Mouse (Mus musculus) CD4-positive, CD25-positive, alpha-beta regulatory T cell, adult 2 months (primary cell): ENCODE data around the gene Zfp764.
"Not testable (repeated sequence)": the region's sequence is repeated elsewhere in the genome, so short reads cannot be mapped to it uniquely, and the experiment has no call there.

ENCODE experiments used
- DNase-seq: peaks from one replicate; pipeline ENCODE4 v3.0.0-alpha.2; 2012; ENCODE audit warnings: low read depth, low spot score

The Zfp764 gene

GRCm38 (mm10) chr7:127406002-127406987 is at the start of gene Zfp764:
Gene Zfp764, minus strand, starts transcription at chr7:127406822.
- peak; percentile 93 for DNase-seq

- no peak for DNase-seq
Measured at GRCm38 (mm10) chr7:127454905-127455304, 48.3 kb upstream of the Zfp764 start.

- DNase-seq: no peak
Measured at GRCm38 (mm10) chr7:127453056-127453455, 46.4 kb upstream of the Zfp764 start.

DNA sequence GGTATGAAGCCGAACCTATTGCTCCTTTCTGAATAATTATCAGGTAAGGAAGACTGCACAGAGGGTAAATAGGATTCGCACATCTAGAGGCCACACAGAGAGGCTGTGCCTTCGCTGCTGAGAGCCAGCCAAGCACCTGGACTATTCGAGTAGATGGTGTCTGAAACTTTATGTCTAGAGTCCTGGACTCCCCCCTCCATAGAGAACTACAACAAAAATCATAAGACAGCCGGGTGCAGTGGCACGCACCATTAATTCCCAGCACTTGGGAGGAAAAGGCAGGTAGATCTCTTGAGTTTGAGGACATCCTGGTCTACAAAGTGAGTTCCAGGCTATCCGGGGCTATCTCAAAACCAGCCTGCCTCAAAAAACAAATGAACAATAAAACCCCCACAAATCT is 43.3 kb upstream of the Zfp764 start:
- no peak for DNase-seq

- DNase-seq: peak; percentile 96
Measured at GRCm38 (mm10) chr7:127448521-127449300, 42.1 kb upstream of the Zfp764 start, which contains the start of gene Zfp689. Gene Zfp689, minus strand, starts transcription at chr7:127449158.

GRCm38 (mm10) chr7:127443976-127444375 is 37.4 kb upstream of the Zfp764 start:
- no peak for DNase-seq

GRCm38 (mm10) chr7:127437724-127438123 is 31.1 kb upstream of the Zfp764 start:
- DNase-seq: peak; percentile 63

DNA sequence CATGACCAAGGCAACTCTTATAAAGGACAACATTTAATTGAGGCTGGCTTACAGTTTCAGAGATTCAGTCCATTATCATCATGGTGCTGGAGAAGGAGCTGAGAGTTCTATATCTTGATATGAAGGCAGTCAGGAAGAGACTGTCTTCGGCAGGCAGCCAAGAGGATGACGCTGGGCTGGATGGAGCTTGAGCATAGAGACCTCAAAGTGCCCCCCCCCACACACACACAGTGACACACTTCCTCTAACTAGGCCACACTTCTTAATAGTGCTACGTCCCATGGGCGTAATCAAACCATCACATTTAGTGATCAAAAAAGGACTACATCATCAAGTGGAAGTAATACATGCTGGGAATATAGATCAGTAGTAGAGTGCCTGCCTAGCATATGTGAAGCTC is 28.6 kb upstream of the Zfp764 start:
- no peak for DNase-seq

- no peak for DNase-seq
Measured at GRCm38 (mm10) chr7:127426354-127426753, 19.7 kb upstream of the Zfp764 start.

DNA sequence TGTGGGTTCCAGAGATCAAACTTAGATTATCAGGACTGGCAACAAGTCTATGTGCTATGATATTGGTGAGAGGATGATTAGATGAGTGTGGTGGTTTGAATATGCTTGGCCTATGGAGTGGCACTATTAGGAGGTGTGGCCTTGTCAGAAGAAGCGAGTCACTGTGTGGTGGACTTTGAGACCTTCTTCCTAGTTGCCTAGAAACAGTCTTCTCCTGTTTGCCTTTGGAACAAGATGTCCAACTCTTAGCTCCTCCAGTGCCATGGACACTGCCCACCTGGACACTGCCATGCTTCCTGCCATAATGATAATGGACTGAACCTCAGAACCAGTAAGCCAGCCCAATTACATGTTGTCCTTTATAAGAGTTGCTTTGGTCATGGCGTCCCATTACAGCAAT is 19.3 kb upstream of the Zfp764 start:
- no peak for DNase-seq

DNA sequence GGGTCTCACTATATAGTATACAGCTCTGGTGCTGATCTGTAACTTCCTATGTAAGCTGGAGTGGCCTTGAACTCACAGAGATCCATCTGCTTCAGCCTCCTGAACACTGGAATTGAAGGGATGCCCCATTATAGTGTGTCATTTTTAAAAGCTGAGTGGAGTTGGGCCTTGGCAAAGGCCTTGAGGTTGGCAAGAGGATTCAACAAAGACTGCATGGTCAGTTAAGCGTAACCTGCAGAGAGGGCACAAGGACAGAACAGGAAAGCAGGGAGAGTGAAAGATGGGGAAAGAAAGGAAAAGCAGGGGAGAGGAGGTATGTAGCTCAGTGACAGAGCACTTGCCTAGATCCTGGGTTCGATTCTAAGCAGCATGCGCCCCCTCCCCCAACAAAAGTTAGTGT is 18.7 kb upstream of the Zfp764 start:
- no peak for DNase-seq

DNA sequence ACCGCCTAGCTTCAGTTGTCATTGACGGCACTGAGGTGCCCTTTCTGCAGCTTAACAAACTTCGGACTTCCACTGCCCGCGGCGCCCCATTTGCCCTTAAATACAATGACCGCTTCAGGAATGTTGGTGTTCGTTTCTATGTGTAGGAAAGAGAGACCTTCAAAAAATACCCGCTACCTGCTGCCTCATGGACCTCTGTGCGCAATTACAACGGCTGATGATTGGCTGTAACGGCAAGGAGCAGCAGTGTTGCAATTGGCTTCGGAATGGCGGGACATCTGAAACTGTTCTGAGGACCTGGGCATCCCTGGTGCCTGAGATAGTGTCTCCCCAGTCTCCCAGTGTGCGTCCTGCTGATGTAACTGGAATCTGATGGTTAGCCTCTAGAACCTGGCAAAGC is 15.6 kb upstream of the Zfp764 start:
- peak; percentile 49 for DNase-seq

DNA sequence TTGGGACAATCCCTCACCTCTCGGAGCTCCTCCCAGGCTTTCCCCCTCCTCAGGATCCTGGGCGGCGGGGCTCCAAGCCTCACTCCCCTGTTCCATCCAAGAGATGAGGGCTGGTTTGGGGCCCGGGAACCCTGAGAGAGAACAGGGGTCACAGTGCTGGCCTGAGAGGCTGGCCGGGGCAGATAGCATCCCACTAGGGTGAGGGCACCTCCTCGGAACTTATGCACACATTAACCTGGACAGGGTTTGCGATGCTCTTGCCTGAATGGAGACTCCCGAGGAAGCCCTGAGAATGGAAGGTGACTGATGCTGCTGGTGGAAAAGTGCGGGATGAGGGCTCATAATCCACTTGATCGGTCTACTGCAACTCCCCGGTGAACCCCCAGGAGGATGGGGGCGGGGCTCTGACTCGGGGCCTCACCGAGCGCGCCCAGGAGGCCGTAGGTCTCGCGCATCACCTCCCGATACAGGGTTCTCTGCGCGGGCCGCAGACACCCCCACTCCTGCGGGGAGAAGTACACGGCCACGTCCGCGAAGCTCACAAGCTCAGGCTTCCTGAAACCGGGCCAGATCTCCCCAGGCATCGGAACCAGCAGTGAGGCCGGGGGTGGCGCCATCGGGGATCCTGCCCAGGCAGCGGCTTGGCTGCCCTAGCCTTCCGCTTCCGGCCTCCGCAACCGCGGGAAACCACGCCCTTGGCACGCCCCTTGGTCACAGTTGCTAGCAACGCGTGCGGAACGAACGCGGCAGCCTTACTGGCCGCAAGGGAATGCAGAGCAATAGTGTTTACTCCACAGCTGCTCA is 15.0 kb upstream of the Zfp764 start, which contains the start of gene Zfp688:
Gene Zfp688 (minus strand): TSS at position 681 of the 804 bp plus-strand sequence.
- peak; percentile 97 for DNase-seq

- DNase-seq: no peak
Measured at GRCm38 (mm10) chr7:127411418-127411817, 4.8 kb upstream of the Zfp764 start.

DNA sequence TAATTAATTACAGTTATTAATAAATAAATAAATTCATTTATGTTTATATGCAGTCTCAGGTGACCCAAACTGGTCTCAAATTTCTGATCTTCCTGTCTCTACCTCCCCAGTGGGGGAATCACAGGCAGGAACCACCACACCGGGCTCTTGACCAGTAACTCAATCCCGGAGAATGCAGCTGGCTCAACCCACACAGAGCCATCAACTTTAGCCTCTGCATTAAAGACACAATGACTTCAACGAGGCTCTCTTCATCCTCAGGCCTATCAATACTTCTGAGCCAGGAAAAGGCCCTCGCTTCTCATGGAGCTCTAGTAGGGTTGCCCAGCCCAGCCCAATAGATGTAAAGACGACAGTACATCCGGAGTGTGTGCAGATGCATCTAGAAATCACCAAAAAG is 2.5 kb downstream of the Zfp764 start:
- DNase-seq: not testable (repeated sequence)

DNA sequence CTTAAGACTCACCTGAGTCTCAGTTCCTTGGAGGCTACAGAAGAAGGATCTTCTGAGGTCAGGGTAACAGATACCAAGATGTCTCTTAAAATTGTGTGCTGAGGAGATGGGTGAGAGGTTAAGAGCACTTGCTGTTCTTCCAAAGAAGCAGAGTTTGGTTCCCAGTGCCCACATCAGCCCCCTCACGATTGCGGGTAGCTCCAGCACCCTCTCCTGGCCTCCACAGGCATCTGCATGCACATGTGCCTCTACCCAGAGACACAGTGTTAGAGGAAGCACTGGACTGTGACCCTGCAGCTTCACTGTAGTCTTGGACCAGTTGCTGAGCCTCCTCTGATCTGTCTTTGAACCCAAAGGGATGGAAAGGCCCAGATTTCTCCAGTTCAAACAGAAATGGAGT is 3.6 kb downstream of the Zfp764 start:
- DNase-seq: no peak

- no peak for DNase-seq
Measured at GRCm38 (mm10) chr7:127400355-127400754, 6.3 kb downstream of the Zfp764 start.

- no peak for DNase-seq
Measured at GRCm38 (mm10) chr7:127393944-127394333, 12.7 kb downstream of the Zfp764 start.

DNA sequence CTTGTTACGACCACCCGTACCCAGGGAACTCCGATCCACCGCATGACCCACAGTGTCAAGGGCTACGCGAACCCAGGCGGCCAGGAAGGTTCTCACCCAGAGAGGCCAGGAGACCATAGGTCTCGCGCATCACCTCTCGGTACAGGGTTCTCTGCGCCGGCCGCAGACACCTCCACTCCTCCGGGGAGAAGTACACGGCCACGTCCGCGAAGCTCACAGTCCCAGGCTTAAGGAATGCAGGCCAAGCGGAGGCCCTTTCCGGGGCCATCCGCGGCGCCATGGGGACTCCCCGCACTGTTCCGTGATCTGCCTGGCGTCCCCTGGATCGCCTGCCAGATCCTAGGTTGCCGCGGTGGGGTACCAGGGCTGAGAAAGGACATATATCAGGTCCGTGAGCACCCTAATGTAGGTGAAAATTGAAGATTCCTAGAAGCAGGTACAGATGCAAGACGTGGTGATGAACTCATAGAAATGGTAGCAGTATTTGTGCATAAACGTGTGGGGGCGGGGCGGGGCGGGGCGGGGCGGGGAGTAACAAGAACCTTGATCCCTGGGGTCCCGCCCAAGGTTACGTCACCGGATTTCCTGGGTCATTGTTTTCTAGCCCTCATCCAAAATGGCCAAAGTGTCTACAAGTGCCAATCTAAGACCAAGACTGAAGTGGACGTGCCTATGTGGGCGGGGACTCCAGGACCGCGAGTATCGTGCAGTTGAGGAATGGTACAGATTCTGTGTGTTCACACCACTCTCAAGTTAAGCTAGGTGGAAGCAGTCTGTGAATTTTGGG is 13.3 kb downstream of the Zfp764 start, which contains the start of gene E430018J23Rik:
Gene E430018J23Rik (minus strand): TSS at position 473 of the 787 bp plus-strand sequence.
- DNase-seq: peak; percentile 97

DNA sequence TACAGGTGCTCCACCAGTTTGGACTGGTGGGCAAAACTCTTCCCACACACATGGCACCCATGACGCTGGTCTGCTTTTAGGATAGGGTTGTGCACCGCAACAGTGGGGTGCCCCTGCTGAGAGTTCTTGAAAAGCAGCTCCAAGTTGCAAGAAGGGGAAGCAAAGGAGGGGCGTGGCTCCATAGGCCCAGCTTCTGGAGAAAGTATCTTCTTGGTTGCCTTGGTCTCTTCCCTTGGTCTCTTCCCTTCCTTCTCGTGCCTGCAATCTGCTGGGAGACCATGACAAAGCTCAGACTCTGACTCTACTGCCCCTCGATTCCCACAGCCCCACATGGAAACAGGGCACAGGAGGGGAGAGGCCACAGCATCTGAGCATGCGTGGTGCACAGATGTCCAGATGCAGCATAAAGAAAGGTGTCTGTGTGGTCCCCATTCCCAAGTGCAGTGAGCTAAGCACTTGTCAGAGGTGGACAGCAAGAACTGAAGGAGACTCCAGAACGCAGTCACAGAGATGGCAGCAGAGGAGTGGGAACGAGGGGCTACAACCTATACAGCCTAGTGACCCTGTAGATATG is 14.3 kb downstream of the Zfp764 start:
- DNase-seq: no peak
